Comparison of ENCODE assay signal across 11 mouse cellular contexts in genomic region chr2:92602073-92602472, GRCm38 (mm10). TPM values are rescaled to one million over a fixed set of nuclear protein-coding genes. Genes with fewer than 3 reads are reported as not detected.
DNase-seq lines count a peak whose midpoint lies in the region; ATAC-seq and TF ChIP-seq lines count a peak whose summit lies in the region.
"Had no signal": no experiment of that assay in that cellular context is flagged by ENCODE, and none has a peak within 500 bp of the region (broad histone marks: within the 10 kb centered on the region; RNA-seq: fewer than 3 reads in every experiment).

No protein-coding gene starts in this region.

- H3K4me2 ChIP-seq in forebrain, embryonic 13.5 days = peak overlapping the region; percentile 94
- H3K4me2 ChIP-seq in midbrain, embryonic 11.5 days = peak overlapping the region; percentile 25
- H3K4me2 ChIP-seq in heart, embryonic 11.5 days = no peak overlapping the region
- H3K4me2 ChIP-seq: liver, embryonic 15.5 days had no signal

- peak overlapping the region; percentile 81; the same call in 1 of the 2 replicates for H3K4me3 ChIP-seq in forebrain, embryonic 13.5 days
- H3K4me3 ChIP-seq in midbrain, embryonic 11.5 days (ENCODE audit: low read depth, low read length) = no peak overlapping the region
- H3K4me3 ChIP-seq in heart, embryonic 11.5 days (ENCODE audit: low read depth, low read length) = no peak overlapping the region
- H3K4me3 ChIP-seq in kidney, adult 2 months (ENCODE audit: insufficient read depth, low read depth, low read length) = no peak overlapping the region
- H3K4me3 ChIP-seq: liver, embryonic 15.5 days had no signal

- WGBS in forebrain, embryonic 13.5 days = 19% methylated on average over 12 of the region's 12 CpGs
- WGBS in midbrain, embryonic 11.5 days = 23% methylated on average over 12 of the region's 12 CpGs
- 21% methylated on average over 12 of the region's 12 CpGs for WGBS in heart, embryonic 11.5 days (ENCODE audit: insufficient replicate concordance)
- 43% methylated on average over 12 of the region's 12 CpGs for WGBS in kidney, adult 2 months

- no peak for TF ChIP-seq CTCF in kidney, adult 2 months (conservative IDR thresholded peaks at IDR 0.05; ENCODE audit: insufficient read depth, insufficient read length, low read depth, low read length)

- 0 out of 2 replicates have a peak overlapping the region, but pooled peaks have one; percentile 9 for H3K9ac ChIP-seq in forebrain, embryonic 13.5 days
- H3K9ac ChIP-seq in midbrain, embryonic 11.5 days (ENCODE audit: low read length) = 0 out of 2 replicates have a peak overlapping the region, but pooled peaks have one; percentile 6
- H3K9ac ChIP-seq in heart, embryonic 11.5 days (ENCODE audit: low read depth, low read length) = no peak overlapping the region
- H3K9ac ChIP-seq: liver, embryonic 15.5 days had no signal

- H3K4me1 ChIP-seq in forebrain, embryonic 13.5 days = peaks cover 25% of the 10 kb centered on the region
- peaks cover 14% of the 10 kb centered on the region for H3K4me1 ChIP-seq in midbrain, embryonic 11.5 days (ENCODE audit: control insufficient read depth, insufficient read depth, low read length)
- H3K4me1 ChIP-seq in heart, embryonic 11.5 days (ENCODE audit: control insufficient read depth, insufficient read depth, low read length) = peaks cover 6% of the 10 kb centered on the region; the same call in 1 of the 2 replicates
- H3K4me1 ChIP-seq in kidney, adult 2 months (ENCODE audit: control insufficient read depth, insufficient read depth, low read length) = no peaks in the 10 kb centered on the region

- TF ChIP-seq POLR2A in kidney, adult 2 months (IDR thresholded peaks at IDR 0.05; ENCODE audit: low read depth, low read length) = no peak

- no peak for ATAC-seq in forebrain, embryonic 13.5 days
- no peak for ATAC-seq in midbrain, embryonic 11.5 days (ENCODE audit: low FRiP score)
- ATAC-seq in heart, embryonic 11.5 days (replicated peaks; ENCODE audit: insufficient number of reproducible peaks, low FRiP score, low TSS enrichment) = no peak
- ATAC-seq: intestine, postnatal 0 days had no signal

- DNase-seq in 3T3-L1 (ENCODE audit: low read depth, low spot score) (peak; percentile 72), NIH3T3 (ENCODE audit: low read depth) (peak; percentile 61)
- peak; percentile 83 for DNase-seq in midbrain, embryonic 11.5 days (ENCODE audit: low spot score, missing footprints)
- DNase-seq in spleen, adult 12 weeks (ENCODE audit: low spot score) = no peak
- no peak for DNase-seq in kidney, adult 2 months
- DNase-seq in heart, postnatal 4 days = no peak
- DNase-seq: adrenal gland, postnatal 14 days had no signal

- H3K9me3 ChIP-seq in forebrain, embryonic 13.5 days (replicated peaks) = no peaks in the 10 kb centered on the region
- no peaks in the 10 kb centered on the region for H3K9me3 ChIP-seq in midbrain, embryonic 11.5 days (ENCODE audit: control insufficient read depth, low read length)
- no peaks in the 10 kb centered on the region for H3K9me3 ChIP-seq in heart, embryonic 11.5 days (replicated peaks; ENCODE audit: control insufficient read depth, low read length)
- H3K9me3 ChIP-seq: liver, embryonic 15.5 days had no signal

- no peak overlapping the region for H3K27ac ChIP-seq in forebrain, embryonic 13.5 days
- H3K27ac ChIP-seq in midbrain, embryonic 11.5 days (ENCODE audit: low read depth, low read length) = no peak overlapping the region
- no peak overlapping the region for H3K27ac ChIP-seq in heart, embryonic 11.5 days (ENCODE audit: low read depth, low read length)
- H3K27ac ChIP-seq in kidney, adult 2 months (ENCODE audit: insufficient read depth, low read depth, low read length) = no peak overlapping the region
- H3K27ac ChIP-seq: liver, embryonic 15.5 days had no signal

- H3K36me3 ChIP-seq in forebrain, embryonic 13.5 days (ENCODE audit: poor library complexity, severe bottlenecking) = no peaks in the 10 kb centered on the region
- no peaks in the 10 kb centered on the region for H3K36me3 ChIP-seq in midbrain, embryonic 11.5 days (ENCODE audit: control insufficient read depth, insufficient read depth, low read length)
- H3K36me3 ChIP-seq in heart, embryonic 11.5 days (ENCODE audit: control insufficient read depth, insufficient read depth, low read length) = no peaks in the 10 kb centered on the region
- no peaks in the 10 kb centered on the region for H3K36me3 ChIP-seq in kidney, adult 2 months (ENCODE audit: control insufficient read depth, insufficient read depth, low read length)
- H3K36me3 ChIP-seq: liver, embryonic 15.5 days had no signal

- peaks cover 6% of the 10 kb centered on the region; the same call in 1 of the 2 replicates for H3K27me3 ChIP-seq in forebrain, embryonic 13.5 days
- peaks cover 14% of the 10 kb centered on the region; the same call in 1 of the 2 replicates for H3K27me3 ChIP-seq in midbrain, embryonic 11.5 days (ENCODE audit: control insufficient read depth, insufficient read depth, low read length)
- peaks cover 50% of the 10 kb centered on the region for H3K27me3 ChIP-seq in heart, embryonic 11.5 days (ENCODE audit: control insufficient read depth, insufficient read depth, low read length)
- 0 out of 2 replicates have a peak, but pooled peaks cover 2% of the 10 kb centered on the region for H3K27me3 ChIP-seq in kidney, adult 2 months (replicated peaks; ENCODE audit: control insufficient read depth, insufficient read depth, low read length)

RNA-seq across cellular contexts. Expression of gene Chst1, which starts 2.6 kb away (rescaled TPM):
- 13.9 and 18.9 TPM in 2 replicates for polyA plus RNA-seq in forebrain, embryonic 13.5 days (2015; fragmentation: Nextera tagmentation; extraction: Ambion mirVana)
- 4.2 and 4.3 TPM in 2 replicates for polyA plus RNA-seq in midbrain, embryonic 11.5 days (2014; fragmentation: Nextera tagmentation; extraction: Ambion mirVana)
- 1.1 and 1.4 TPM in 2 replicates for polyA plus RNA-seq in heart, embryonic 11.5 days (2014; fragmentation: Nextera tagmentation; extraction: Ambion mirVana)
- polyA plus RNA-seq in kidney, adult 2 months (2012; rRNA removed) = 10.7 and 10.9 TPM in 2 replicates
- total RNA-seq in heart, postnatal 4 days (2021) = 1 to 10 TPM; 3.9 to 4.8 TPM

Comparison
In these comparisons a context has a peak if more than half of its experiments do, and no peak if none do; other contexts are left out.
1. DNase-seq: peak in 3T3-L1 (single experiment), NIH3T3 (single experiment) and midbrain, embryonic 11.5 days (single experiment); none in spleen, adult 12 weeks (single experiment), kidney, adult 2 months (single experiment) and heart, postnatal 4 days (single experiment).